Mouse (Mus musculus) neural tube, embryonic 10.5 days (tissue): ENCODE results near the gene Insrr.

ENCODE experiments used
- DNase-seq: peaks from one replicate; pipeline ENCODE4 v3.0.0-alpha.2; 2017; ENCODE audit warnings: low spot score; ENCODE audit errors: extremely low spot score

The Insrr gene

GRCm38 (mm10) chr3:87796736-87797334, at the start of gene Insrr:
Insrr (plus strand) TSS chr3:87796951.
- peak; percentile 56 for DNase-seq

- DNase-seq: no peak
Measured at GRCm38 (mm10) chr3:87748431-87748830, 48.3 kb upstream of the Insrr start, which contains the start of gene Lrrc71. Lrrc71 (minus strand) TSS chr3:87748625.

GRCm38 (mm10) chr3:87749036-87749435, 47.7 kb upstream of the Insrr start:
- no peak for DNase-seq

GRCm38 (mm10) chr3:87749977-87750376, 46.8 kb upstream of the Insrr start:
- no peak for DNase-seq

- no peak for DNase-seq
Measured at GRCm38 (mm10) chr3:87752567-87752966, 44.2 kb upstream of the Insrr start.

GRCm38 (mm10) chr3:87753829-87754228, 42.9 kb upstream of the Insrr start:
- no peak for DNase-seq

GRCm38 (mm10) chr3:87755964-87756363, 40.8 kb upstream of the Insrr start:
- DNase-seq: peak; percentile 91

- no peak for DNase-seq
Measured at GRCm38 (mm10) chr3:87756488-87756887, 40.3 kb upstream of the Insrr start.

- no peak for DNase-seq
Measured at GRCm38 (mm10) chr3:87758641-87759040, 38.1 kb upstream of the Insrr start.

GRCm38 (mm10) chr3:87761408-87762375, 35.1 kb upstream of the Insrr start:
- no peak for DNase-seq

- no peak for DNase-seq
Measured at GRCm38 (mm10) chr3:87763202-87763601, 33.5 kb upstream of the Insrr start.

GRCm38 (mm10) chr3:87763683-87764289, 33.0 kb upstream of the Insrr start:
- no peak for DNase-seq

GRCm38 (mm10) chr3:87764506-87764905, 32.2 kb upstream of the Insrr start:
- no peak for DNase-seq

GRCm38 (mm10) chr3:87765091-87765490, 31.7 kb upstream of the Insrr start:
- DNase-seq: peak; percentile 51

- no peak for DNase-seq
Measured at GRCm38 (mm10) chr3:87765631-87766283, 31.0 kb upstream of the Insrr start.

GRCm38 (mm10) chr3:87766284-87766667, 30.5 kb upstream of the Insrr start:
- no peak for DNase-seq

GRCm38 (mm10) chr3:87767764-87768163, 29.0 kb upstream of the Insrr start:
- DNase-seq: no peak

GRCm38 (mm10) chr3:87768431-87768830, 28.3 kb upstream of the Insrr start:
- no peak for DNase-seq

- peak; percentile 87 for DNase-seq
Measured at GRCm38 (mm10) chr3:87768844-87769243, 27.9 kb upstream of the Insrr start.

- no peak for DNase-seq
Measured at GRCm38 (mm10) chr3:87769506-87769905, 27.2 kb upstream of the Insrr start.

- peak; percentile 50 for DNase-seq
Measured at GRCm38 (mm10) chr3:87770280-87770679, 26.5 kb upstream of the Insrr start.

GRCm38 (mm10) chr3:87771088-87771487, 25.7 kb upstream of the Insrr start:
- no peak for DNase-seq
